Mouse (Mus musculus) liver, embryonic 15.5 days (tissue): ENCODE measurements around the gene Rhog. TPM values are rescaled to one million over a fixed set of nuclear protein-coding genes. Genes with fewer than 3 reads are reported as not detected.

ENCODE experiments used
- ATAC-seq: fragments of 200-750 bp; cut with Nextera tagmentation; 2 replicates; pipeline ENCODE4 v1.8.0; 2017; ENCODE audit warnings: moderate number of reproducible peaks, mild to moderate bottlenecking, moderate library complexity; ENCODE audit not compliant: insufficient read depth
- H3K27ac ChIP-seq: fragments of 300-500 bp; sonication (generic); replicated peaks from 2 replicates; pipeline ENCODE4 v1.5.1; 2015; ENCODE audit warnings: mild to moderate bottlenecking, inconsistent platforms
- H3K27me3 ChIP-seq: fragments of 300-500 bp; sonication (generic); 2 replicates; pipeline ENCODE4 v1.6.1; 2015; ENCODE audit warnings: mild to moderate bottlenecking, inconsistent platforms
- H3K36me3 ChIP-seq: fragments of 300-500 bp; sonication (generic); replicated peaks from 2 replicates; pipeline ENCODE4 v1.6.1; 2015; ENCODE audit warnings: moderate library complexity, mild to moderate bottlenecking, inconsistent platforms
- H3K4me1 ChIP-seq: fragments of 300-500 bp; sonication (generic); replicated peaks from 2 replicates; pipeline ENCODE4 v1.6.1; 2015; ENCODE audit warnings: inconsistent platforms
- H3K4me2 ChIP-seq: fragments of 300-500 bp; sonication (generic); 2 replicates; pipeline ENCODE4 v1.6.1; 2015; ENCODE audit warnings: moderate library complexity, mild to moderate bottlenecking, inconsistent platforms
- H3K4me3 ChIP-seq: fragments of 300-500 bp; sonication (generic); replicated peaks from 2 replicates; pipeline ENCODE4 v1.5.1; 2015; ENCODE audit warnings: mild to moderate bottlenecking, inconsistent platforms
- H3K9ac ChIP-seq: fragments of 300-500 bp; sonication (generic); 2 replicates; pipeline ENCODE4 v1.6.1; 2015; ENCODE audit warnings: moderate library complexity, mild to moderate bottlenecking, inconsistent platforms
- H3K9me3 ChIP-seq: fragments of 300-500 bp; sonication (generic); replicated peaks from 2 replicates; pipeline ENCODE4 v1.6.1; 2016; ENCODE audit warnings: inconsistent platforms
- WGBS: fragments of 180-500 bp; shearing (Covaris S2); methylation state at CpG from one replicate; pipeline ENCODE4 v1.1.7; 2015; ENCODE audit warnings: mixed read lengths; ENCODE audit not compliant: insufficient replicate concordance; 5-methylcytosine and 5-hydroxymethylcytosine counted together
- polyA plus RNA-seq: library from polyadenylated mRNA; unstranded; fragments of >200 nt; fragmentation: Nextera tagmentation; extraction: Ambion mirVana; gene quantifications from 2 replicates; pipeline ENCODE4 v1.2.1, GENCODE M21; 2015

Gene Rhog
- polyA plus RNA-seq, 1 experiment from 2014 or later, result 57.4 TPM

DNA sequence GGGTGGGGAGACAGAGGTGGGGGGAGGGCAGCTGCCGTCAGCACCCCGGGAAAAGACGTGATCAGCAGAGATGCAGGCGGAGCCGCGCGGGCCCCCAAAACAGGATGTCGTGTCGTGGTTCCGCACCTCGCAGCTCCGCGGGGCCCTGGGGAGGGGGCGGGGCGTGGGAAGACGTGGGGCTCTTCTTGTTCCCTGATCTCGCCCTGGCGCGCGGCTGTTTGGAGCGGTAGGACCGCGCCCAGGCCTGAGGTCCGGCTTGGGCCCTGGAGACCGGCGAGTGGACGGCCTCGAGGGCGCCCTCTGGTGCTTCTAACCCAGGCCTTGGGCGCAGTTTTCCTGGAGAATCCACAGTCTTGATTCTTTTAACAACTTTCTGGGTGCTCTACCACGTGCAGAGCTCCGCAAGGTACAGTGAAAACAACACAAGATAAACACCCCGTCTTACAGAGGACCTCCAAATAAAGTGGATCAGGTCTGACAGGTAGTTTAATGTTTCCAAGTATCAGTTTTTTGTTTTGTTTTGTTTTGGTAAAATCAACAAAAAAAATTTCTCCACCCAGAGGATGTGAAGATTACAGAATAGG, 5.1 kb downstream of the Rhog start:
- H3K27ac ChIP-seq, result peak overlapping the region; percentile 98
- peak overlapping the region; percentile 95 for H3K4me3 ChIP-seq
- no peaks in the 10 kb centered on the region; the same call in 1 of the 2 replicates for H3K36me3 ChIP-seq
- H3K9ac ChIP-seq, result peak overlapping the region; percentile 91
- under 1% methylated on average over 33 of the region's 33 CpGs for WGBS
- H3K27me3 ChIP-seq, result no peaks in the 10 kb centered on the region
- peak overlapping the region; percentile 98 for H3K4me2 ChIP-seq
- H3K9me3 ChIP-seq, result no peaks in the 10 kb centered on the region
- ATAC-seq, result peak; percentile 68
- peaks cover 66% of the 10 kb centered on the region for H3K4me1 ChIP-seq

DNA sequence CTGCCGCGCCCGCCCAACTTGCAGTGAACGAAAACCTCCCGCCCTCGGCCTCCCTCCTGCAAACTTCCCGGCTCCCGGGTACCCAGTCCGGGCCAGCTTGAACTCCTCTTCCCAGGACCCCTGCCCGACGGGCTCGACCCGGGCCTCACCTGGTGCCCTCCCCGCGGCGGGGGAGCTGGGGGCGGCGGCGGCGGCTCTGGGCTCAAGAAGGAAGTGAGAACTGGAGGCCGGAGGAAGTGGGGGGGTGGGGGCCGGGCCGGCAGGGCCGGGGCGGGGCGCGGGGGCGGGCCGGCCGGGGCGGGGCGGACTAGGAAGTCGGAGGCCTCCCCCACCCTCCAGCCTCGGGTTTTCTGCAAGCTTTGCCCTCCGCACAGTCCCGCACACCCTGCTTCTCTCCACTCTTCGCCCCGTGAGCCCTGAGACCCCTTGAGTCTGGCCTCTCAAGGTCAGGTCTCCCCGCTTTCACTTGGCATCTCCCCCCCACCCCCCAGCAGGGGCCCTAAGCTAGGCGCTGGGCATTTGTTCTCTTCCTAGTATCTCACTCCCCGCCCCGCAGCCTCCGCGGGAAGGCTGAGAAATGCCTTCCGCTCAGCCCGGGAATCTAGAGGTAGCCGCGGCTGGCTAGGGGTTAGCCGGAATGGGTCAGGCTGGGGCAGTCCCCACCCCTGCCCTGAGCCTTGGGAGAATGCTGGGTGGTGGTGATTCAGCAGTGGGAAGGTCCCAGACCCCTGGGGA, 5.8 kb downstream of the Rhog start:
- WGBS, result under 1% methylated on average over 45 of the region's 49 CpGs
- peak overlapping the region; percentile 98 for H3K27ac ChIP-seq
- H3K4me3 ChIP-seq, result peak overlapping the region; percentile 95
- H3K4me1 ChIP-seq, result peaks cover 73% of the 10 kb centered on the region
- no peaks in the 10 kb centered on the region for H3K27me3 ChIP-seq
- H3K9me3 ChIP-seq, result no peaks in the 10 kb centered on the region
- peak overlapping the region; percentile 91 for H3K9ac ChIP-seq
- H3K4me2 ChIP-seq, result peak overlapping the region; percentile 98
- ATAC-seq, result peak; percentile 80
- H3K36me3 ChIP-seq, result no peaks in the 10 kb centered on the region; the same call in 1 of the 2 replicates

- under 1% methylated on average over 23 of the region's 23 CpGs for WGBS
- Histone ChIP-seq H3K9me3 (no peaks in the 10 kb centered on the region), H3K4me3 (peak overlapping the region; percentile 95), H3K9ac (peak overlapping the region; percentile 91), H3K27me3 (no peaks in the 10 kb centered on the region), H3K27ac (peak overlapping the region; percentile 98), H3K4me1 (peaks cover 78% of the 10 kb centered on the region), H3K36me3 (peaks cover 1% of the 10 kb centered on the region; the same call in 1 of the 2 replicates), H3K4me2 (peak overlapping the region; percentile 98)
- ATAC-seq, result peak; percentile 41
These were observed 6.3 kb downstream of the Rhog start for GRCm38 (mm10) chr7:102249531-102249895.

GRCm38 (mm10) chr7:102248691-102249404, 7.0 kb downstream of the Rhog start:
- H3K27me3 ChIP-seq, result no peaks in the 10 kb centered on the region
- peaks cover 6% of the 10 kb centered on the region; the same call in 1 of the 2 replicates for H3K36me3 ChIP-seq
- peaks cover 78% of the 10 kb centered on the region for H3K4me1 ChIP-seq
- peak overlapping the region; percentile 98 for H3K27ac ChIP-seq
- ATAC-seq, result 0 out of 2 replicates have a peak, but pooled peaks have one; percentile 6
- H3K4me2 ChIP-seq, result peak overlapping the region; percentile 98
- peak overlapping the region; percentile 95 for H3K4me3 ChIP-seq
- no peaks in the 10 kb centered on the region for H3K9me3 ChIP-seq
- peak overlapping the region; percentile 91 for H3K9ac ChIP-seq
- WGBS, result 2% methylated on average over 16 of the region's 16 CpGs

GRCm38 (mm10) chr7:102246956-102247797, 8.7 kb downstream of the Rhog start:
- Histone ChIP-seq H3K4me2 (peak overlapping the region; percentile 98), H3K9ac (peak overlapping the region; percentile 91), H3K27ac (peak overlapping the region; percentile 98), H3K4me1 (peaks cover 85% of the 10 kb centered on the region), H3K4me3 (peak overlapping the region; percentile 95), H3K9me3 (no peaks in the 10 kb centered on the region), H3K36me3 (peaks cover 17% of the 10 kb centered on the region; the same call in 1 of the 2 replicates), H3K27me3 (no peaks in the 10 kb centered on the region)
- ATAC-seq, result no peak
- 16% methylated on average over 12 of the region's 12 CpGs for WGBS

DNA sequence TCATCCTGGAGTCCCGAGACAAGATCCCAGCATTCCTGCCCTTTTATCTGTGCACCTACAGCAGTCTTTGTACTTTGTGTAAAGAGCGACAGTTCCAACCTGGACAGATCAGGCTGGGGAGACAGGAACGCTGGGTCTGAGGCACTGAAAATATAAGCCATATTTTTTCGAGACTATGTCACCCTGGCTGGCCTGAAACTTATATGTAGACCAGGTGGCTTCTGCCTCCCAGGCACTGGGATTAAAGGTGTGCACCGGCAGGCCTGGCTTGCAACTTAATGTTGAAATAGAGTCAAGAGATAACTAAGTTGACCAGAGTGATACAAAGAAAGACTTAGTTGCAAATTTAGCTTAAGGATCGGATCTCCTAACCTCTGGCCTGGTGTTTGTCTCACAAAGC, 9.6 kb downstream of the Rhog start:
- 39% methylated on average over 6 of the region's 6 CpGs for WGBS
- H3K9me3 ChIP-seq, result no peaks in the 10 kb centered on the region
- ATAC-seq, result no peak
- peak overlapping the region; percentile 91 for H3K9ac ChIP-seq
- H3K4me2 ChIP-seq, result peak overlapping the region; percentile 98
- H3K27me3 ChIP-seq, result no peaks in the 10 kb centered on the region
- H3K36me3 ChIP-seq, result peaks cover 26% of the 10 kb centered on the region
- H3K4me3 ChIP-seq, result peak overlapping the region; percentile 95
- peak overlapping the region; percentile 98 for H3K27ac ChIP-seq
- H3K4me1 ChIP-seq, result peaks cover 83% of the 10 kb centered on the region

DNA sequence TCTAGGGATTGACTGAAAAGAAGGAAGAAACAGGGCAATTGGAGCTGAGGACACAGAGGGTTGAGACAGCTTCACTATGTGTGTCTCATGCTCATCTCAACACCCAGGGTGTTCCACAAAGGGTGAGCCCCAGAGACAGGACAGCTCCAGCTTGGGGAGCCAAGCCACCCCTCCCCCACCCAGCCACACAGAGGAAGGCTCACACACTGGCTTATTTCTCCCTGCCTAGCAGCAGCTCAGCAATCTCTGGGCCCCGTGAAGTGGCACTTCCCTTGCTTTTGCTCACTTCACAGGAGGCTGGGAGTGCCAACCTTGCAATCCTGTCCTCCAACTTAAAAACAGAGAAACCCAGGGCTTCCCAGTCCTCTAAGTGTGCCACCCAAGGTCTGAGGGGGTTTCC, 10.1 kb downstream of the Rhog start:
- no peak for ATAC-seq
- H3K4me2 ChIP-seq, result peak overlapping the region; percentile 98
- H3K4me3 ChIP-seq, result peak overlapping the region; percentile 95
- WGBS, result 5% methylated on average over 1 of the region's 1 CpGs
- H3K9ac ChIP-seq, result no peak overlapping the region; the same call in 1 of the 2 replicates
- H3K27me3 ChIP-seq, result no peaks in the 10 kb centered on the region
- peaks cover 31% of the 10 kb centered on the region for H3K36me3 ChIP-seq
- H3K27ac ChIP-seq, result peak overlapping the region; percentile 98
- no peaks in the 10 kb centered on the region for H3K9me3 ChIP-seq
- H3K4me1 ChIP-seq, result peaks cover 78% of the 10 kb centered on the region

DNA sequence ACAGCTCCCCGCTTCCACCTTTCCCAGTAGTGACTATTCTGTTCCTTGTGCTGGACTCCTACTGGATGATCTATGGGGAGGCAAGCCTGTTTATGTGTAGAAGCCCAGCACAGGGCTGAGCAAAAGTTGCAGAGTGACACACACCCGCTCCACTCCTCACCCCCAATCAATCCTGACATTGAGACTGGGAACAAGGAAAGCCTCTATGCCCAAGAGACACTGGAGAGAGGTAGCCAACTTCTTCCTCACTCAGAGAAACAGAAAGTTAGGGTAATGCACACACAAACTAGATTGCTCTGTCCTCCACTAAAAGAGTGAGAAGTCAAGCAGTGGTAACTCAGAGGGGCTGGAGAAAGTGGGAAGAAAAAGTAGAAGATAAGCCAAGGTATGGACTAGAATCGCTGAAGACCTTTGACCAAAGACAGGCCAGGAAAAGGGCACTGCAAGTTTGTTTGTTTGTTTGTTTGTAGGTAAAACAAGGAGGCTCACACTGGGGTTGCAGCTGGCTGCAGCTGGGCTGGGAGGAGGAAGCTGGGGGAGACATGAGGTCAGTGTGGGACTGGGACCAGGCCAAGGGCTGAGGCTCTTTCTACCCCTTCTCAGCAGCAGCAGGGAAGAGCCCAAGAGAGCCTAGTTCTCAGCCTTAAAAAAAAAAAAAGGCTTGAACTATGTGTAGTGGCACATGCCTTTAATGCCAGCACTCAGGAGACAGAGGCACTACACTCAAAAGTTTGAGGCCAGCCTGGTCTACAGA, 10.9 kb downstream of the Rhog start:
- Histone ChIP-seq H3K4me3 (0 out of 2 replicates have a peak overlapping the region, but pooled peaks have one; percentile 11), H3K4me2 (peak overlapping the region; percentile 98), H3K27me3 (no peaks in the 10 kb centered on the region), H3K36me3 (peaks cover 39% of the 10 kb centered on the region), H3K9me3 (no peaks in the 10 kb centered on the region), H3K9ac (0 out of 2 replicates have a peak overlapping the region, but pooled peaks have one; percentile 2), H3K4me1 (peaks cover 74% of the 10 kb centered on the region), H3K27ac (peak overlapping the region; percentile 98)
- ATAC-seq, result no peak
- 58% methylated on average over 3 of the region's 3 CpGs for WGBS

DNA sequence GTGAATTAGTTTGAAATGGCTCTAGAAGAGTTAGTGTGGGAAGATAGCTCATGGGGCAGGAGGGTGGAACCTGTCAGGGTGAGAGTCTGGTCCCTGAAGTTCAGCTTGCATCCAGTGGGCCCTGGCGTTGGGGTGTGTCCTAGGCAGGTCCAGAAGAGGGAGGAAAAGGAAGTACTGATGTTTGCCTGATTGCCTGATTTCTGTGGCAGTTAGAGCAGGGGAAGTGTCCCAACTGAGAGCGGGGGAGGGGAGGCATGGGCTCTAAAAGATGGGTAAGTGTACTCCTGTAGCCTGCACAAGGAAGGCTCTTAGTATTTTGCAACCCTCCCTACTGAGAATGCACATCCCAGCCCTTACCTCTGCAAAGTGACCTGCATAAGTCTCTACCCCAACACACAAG, 12.0 kb downstream of the Rhog start:
- peak overlapping the region; percentile 98 for H3K4me2 ChIP-seq
- H3K9ac ChIP-seq, result no peak overlapping the region
- H3K36me3 ChIP-seq, result peaks cover 50% of the 10 kb centered on the region
- H3K27me3 ChIP-seq, result no peaks in the 10 kb centered on the region
- no peaks in the 10 kb centered on the region for H3K9me3 ChIP-seq
- H3K4me1 ChIP-seq, result peaks cover 72% of the 10 kb centered on the region
- H3K27ac ChIP-seq, result peak overlapping the region; percentile 98
- no peak for ATAC-seq
- no peak overlapping the region for H3K4me3 ChIP-seq
- WGBS, result 24% methylated on average over 2 of the region's 2 CpGs

GRCm38 (mm10) chr7:102242917-102243316, 12.9 kb downstream of the Rhog start:
- Histone ChIP-seq H3K4me2 (peak overlapping the region; percentile 98; the same call in 1 of the 2 replicates), H3K4me1 (peaks cover 62% of the 10 kb centered on the region), H3K27me3 (no peaks in the 10 kb centered on the region), H3K36me3 (peaks cover 59% of the 10 kb centered on the region), H3K9ac (no peak overlapping the region), H3K9me3 (no peaks in the 10 kb centered on the region), H3K4me3 (no peak overlapping the region), H3K27ac (peak overlapping the region; percentile 49)
- WGBS, result 35% methylated on average over 3 of the region's 3 CpGs
- ATAC-seq, result no peak
